Mouse (Mus musculus): Measurements from ENCODE around the gene Map3k6. TPM values are rescaled to one million over a fixed set of nuclear protein-coding genes. Genes with fewer than 3 reads are reported as not detected.

Map3k6 gene
- 8.1 and 8.3 TPM in 2 replicates for polyA plus RNA-seq (2012; ENCODE audit: insufficient read depth, insufficient read length, missing spikeins)

GRCm38 (mm10) chr4:133240490-133240921, at the start of gene Map3k6:
Gene Map3k6 (plus strand): TSS chr4:133240818.
- H3K4me1 ChIP-seq (ENCODE audit: control insufficient read depth, insufficient read depth, insufficient read length, low read length), result peaks cover 11% of the 10 kb centered on the region
- peak within 1 kb of the TSS; percentile 69 for H3K4me3 ChIP-seq (ENCODE audit: insufficient read depth, low read depth, low read length)
- H3K27ac ChIP-seq (replicated peaks; ENCODE audit: low read depth, low read length), result peak within 1 kb of the TSS; percentile 93

GRCm38 (mm10) chr4:133194482-133194881, 46.1 kb upstream of the Map3k6 start:
- H3K4me3 ChIP-seq (ENCODE audit: insufficient read depth, low read depth, low read length), result no peak overlapping the region
- no peak overlapping the region for H3K27ac ChIP-seq (replicated peaks; ENCODE audit: low read depth, low read length)
- peaks cover 4% of the 10 kb centered on the region; the same call in 1 of the 2 replicates for H3K4me1 ChIP-seq (ENCODE audit: control insufficient read depth, insufficient read depth, insufficient read length, low read length)

DNA sequence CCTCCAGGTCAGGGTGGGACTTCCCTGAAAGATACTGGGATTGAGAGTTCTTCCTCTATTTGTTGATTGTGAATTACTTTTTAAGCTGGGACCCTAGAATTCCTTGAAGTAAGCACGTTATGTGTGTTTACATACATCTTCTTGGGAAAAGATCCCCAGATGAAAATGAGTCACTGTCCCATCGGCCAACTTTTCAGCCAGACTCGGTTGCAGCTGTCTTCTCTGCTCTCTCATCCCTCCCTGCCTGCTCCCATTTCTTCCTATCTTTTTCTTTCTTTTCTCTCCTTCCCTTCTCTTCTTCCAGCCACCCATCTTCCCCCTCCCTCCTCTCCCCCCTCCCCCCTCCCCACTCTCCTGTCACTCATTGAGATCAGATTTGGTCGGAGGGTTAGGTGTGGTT, 45.6 kb upstream of the Map3k6 start:
- no peak overlapping the region for H3K4me3 ChIP-seq (ENCODE audit: insufficient read depth, low read depth, low read length)
- H3K27ac ChIP-seq (replicated peaks; ENCODE audit: low read depth, low read length), result no peak overlapping the region
- H3K4me1 ChIP-seq (ENCODE audit: control insufficient read depth, insufficient read depth, insufficient read length, low read length), result peaks cover 4% of the 10 kb centered on the region; the same call in 1 of the 2 replicates

DNA sequence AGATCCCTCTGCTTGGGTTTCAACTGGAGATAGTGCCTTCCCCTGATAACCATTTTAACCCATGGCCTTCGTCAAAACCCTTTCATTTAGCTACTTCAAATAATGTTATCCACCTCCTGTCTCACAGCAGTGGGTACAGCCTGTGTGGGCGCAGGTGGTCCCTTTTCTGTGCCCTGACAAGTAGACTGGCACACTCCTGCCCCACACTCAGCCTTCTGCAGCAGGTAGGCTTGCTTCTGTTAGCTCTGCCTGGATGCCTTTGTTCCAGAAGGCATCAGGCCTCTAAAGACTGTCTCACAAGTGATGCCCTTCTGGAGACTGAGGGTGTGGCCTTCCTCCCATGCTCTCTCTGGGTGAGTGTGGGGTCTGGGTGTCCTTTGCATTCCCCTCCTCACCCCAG, 44.5 kb upstream of the Map3k6 start:
- peaks cover 12% of the 10 kb centered on the region for H3K4me1 ChIP-seq (ENCODE audit: control insufficient read depth, insufficient read depth, insufficient read length, low read length)
- no peak overlapping the region for H3K27ac ChIP-seq (replicated peaks; ENCODE audit: low read depth, low read length)
- no peak overlapping the region for H3K4me3 ChIP-seq (ENCODE audit: insufficient read depth, low read depth, low read length)

GRCm38 (mm10) chr4:133196852-133197251, 43.8 kb upstream of the Map3k6 start:
- H3K4me1 ChIP-seq (ENCODE audit: control insufficient read depth, insufficient read depth, insufficient read length, low read length), result peaks cover 12% of the 10 kb centered on the region
- H3K27ac ChIP-seq (replicated peaks; ENCODE audit: low read depth, low read length), result no peak overlapping the region
- no peak overlapping the region for H3K4me3 ChIP-seq (ENCODE audit: insufficient read depth, low read depth, low read length)

DNA sequence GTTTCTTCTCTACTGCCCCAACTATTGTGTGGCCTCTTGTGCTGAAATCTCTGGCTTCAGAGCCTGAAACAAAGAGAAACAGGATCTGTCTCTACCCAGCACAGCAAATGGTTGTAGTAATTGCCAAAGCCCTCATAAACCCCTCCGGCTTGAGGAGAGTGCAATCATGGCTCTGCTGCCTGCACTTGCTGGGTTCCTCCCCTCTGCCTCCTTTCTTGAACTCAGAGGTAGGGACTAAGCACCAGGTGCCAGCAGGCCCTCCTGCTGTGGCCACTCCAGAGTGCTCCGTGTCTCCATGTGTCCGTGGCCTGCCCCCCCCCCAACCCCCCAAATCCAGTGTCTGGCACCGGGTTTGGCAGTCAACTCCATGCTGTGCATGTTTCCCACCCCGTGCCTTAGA, 43.3 kb upstream of the Map3k6 start:
- peaks cover 12% of the 10 kb centered on the region for H3K4me1 ChIP-seq (ENCODE audit: control insufficient read depth, insufficient read depth, insufficient read length, low read length)
- no peak overlapping the region for H3K4me3 ChIP-seq (ENCODE audit: insufficient read depth, low read depth, low read length)
- no peak overlapping the region for H3K27ac ChIP-seq (replicated peaks; ENCODE audit: low read depth, low read length)

DNA sequence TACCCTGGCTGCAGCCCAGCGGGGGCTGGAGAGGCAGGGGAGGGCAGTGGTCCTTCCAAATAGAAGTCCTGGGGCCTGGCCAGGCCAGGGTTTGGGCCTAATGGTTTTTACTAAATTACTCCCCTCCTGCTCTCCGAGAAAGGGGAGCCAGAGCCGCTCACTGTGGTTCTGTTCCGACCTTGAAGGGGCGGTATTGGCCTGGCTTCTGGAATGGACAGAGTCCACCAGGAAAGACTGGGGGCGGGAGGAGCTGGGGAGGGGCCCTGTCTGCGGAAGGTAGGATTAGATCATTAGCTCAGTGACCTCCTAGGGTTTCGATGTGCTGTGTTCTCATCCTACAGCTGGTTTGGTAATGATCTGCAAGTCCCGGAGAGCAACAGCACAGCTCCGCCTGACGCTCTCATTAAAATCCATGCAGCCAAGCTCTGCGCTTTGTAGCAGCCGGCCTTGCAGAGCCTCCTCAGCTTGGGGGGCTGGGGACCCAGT, 42.8 kb upstream of the Map3k6 start:
- Histone ChIP-seq H3K4me3 (ENCODE audit: insufficient read depth, low read depth, low read length) (no peak overlapping the region), H3K27ac (replicated peaks; ENCODE audit: low read depth, low read length) (no peak overlapping the region), H3K4me1 (ENCODE audit: control insufficient read depth, insufficient read depth, insufficient read length, low read length) (peaks cover 12% of the 10 kb centered on the region)

DNA sequence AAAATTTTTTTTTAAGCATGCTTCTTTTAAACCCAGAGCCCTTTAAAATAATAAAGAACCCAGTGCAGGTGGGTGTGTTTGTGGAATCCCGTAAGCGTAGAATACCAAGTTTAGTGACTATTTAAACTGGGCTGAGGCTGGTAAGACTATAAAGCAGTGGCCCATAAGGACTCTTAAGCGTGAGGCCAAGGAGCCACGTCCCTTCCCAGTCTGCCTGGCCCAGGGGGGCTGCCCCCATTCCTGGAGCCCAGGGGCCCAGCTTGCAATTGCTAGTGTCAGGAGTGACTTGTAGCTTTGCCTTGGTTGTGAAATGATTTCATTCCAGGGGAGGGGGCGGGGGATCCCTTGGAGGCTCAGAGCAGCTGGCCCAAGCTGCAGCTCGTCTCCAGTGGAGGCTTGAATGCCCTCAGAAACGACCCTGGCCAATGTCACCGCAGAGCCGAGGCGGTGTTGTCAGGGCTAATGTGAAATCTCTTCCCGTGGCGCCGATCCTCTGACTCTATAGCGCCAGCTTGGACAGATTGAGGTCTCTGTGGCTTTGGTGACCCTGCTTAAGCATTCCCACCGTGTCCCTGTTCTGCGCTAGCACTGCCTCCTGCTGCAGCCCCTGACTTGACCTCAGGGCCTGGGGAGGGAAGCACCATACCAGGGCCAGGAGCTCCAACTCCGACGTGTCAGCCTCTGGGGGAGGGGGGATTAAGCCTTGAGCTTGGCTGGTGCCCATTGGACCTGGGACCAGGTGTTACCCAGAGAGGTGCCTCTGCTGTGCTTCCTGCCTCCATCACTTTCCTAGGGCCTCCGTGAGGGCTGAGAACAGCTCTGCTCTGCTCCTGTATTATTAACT, 42.1 kb upstream of the Map3k6 start:
- no peak overlapping the region for H3K4me3 ChIP-seq (ENCODE audit: insufficient read depth, low read depth, low read length)
- H3K27ac ChIP-seq (replicated peaks; ENCODE audit: low read depth, low read length), result no peak overlapping the region
- H3K4me1 ChIP-seq (ENCODE audit: control insufficient read depth, insufficient read depth, insufficient read length, low read length), result peaks cover 12% of the 10 kb centered on the region

DNA sequence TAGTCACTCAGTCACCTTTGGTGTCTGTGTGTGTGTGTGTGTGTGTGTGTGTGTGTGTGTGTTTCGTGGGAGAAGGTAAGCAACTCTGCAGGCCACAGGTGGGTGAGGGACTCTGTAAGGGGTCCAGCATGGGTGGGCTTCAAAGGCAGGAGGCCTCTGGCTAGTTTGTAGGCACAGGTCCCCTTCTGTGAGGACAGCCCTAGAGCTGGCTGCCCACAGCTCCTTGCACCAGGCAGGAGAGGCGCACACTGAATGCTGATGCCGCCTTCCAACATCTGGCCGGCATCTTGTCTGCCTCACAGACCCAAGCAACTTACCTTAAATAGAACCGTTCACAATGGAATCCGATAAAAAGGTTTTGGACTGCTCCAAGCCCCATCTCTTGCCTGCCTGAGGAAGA, 40.9 kb upstream of the Map3k6 start:
- H3K4me3 ChIP-seq (ENCODE audit: insufficient read depth, low read depth, low read length), result no peak overlapping the region
- H3K4me1 ChIP-seq (ENCODE audit: control insufficient read depth, insufficient read depth, insufficient read length, low read length), result peaks cover 12% of the 10 kb centered on the region
- H3K27ac ChIP-seq (replicated peaks; ENCODE audit: low read depth, low read length), result no peak overlapping the region

DNA sequence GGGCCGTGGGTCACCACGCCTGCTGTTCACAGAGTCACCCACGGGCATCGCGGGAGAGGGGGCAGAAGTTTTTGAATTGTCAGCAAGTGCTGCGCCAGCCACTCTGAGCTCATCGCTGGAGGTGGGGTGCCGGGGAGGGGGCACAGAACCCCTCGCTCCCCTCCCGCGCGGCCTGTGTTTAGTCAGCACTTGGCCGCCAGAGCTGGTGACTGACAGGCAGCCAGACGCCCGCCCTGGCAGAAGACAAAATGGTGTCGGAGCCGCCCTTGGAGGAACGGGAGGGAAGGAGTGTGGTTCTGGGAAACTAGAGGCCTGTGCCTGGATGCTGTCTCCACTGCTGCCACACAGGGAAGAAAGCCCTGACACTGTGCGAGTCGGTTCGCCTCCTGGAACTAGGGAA, 40.3 kb upstream of the Map3k6 start:
- Histone ChIP-seq H3K27ac (replicated peaks; ENCODE audit: low read depth, low read length) (no peak overlapping the region), H3K4me1 (ENCODE audit: control insufficient read depth, insufficient read depth, insufficient read length, low read length) (peaks cover 12% of the 10 kb centered on the region), H3K4me3 (ENCODE audit: insufficient read depth, low read depth, low read length) (no peak overlapping the region)

DNA sequence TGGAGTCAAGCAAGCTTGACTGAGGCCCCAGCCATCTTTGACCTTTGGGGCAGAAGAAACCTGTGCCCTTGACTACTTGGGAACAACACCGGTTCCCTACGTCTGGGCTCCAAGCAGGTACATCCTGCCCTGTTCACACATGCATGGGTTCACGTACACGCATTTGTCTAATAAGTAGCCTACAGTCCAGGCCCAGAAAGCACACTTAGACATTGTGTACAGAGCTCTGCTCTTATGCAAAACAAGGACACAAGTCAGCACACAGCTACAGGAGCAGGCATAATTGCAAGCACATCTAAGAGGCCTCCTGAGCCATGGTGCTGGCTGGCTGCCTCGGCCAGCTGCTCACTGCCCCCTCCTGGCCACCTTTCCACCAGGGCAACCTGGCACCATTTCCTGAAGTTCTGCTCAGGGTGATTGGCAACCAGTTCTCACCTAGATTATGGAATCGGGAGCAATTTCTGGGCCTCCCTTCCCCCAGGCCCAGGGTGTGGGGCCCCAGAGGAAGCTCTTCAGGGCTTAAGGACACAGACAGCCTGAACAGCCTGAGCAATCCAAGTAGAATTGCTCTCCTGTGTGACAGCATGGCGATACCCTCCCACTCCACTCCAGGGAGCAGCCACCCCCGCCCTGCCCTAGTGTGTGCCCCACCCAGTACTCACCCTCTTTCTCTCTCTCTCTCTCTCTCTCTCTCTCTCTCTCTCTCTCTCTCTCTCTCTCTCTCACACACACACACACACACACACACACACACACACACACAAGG, 39.4 kb upstream of the Map3k6 start:
- no peak overlapping the region for H3K27ac ChIP-seq (replicated peaks; ENCODE audit: low read depth, low read length)
- H3K4me3 ChIP-seq (ENCODE audit: insufficient read depth, low read depth, low read length), result no peak overlapping the region
- peaks cover 12% of the 10 kb centered on the region for H3K4me1 ChIP-seq (ENCODE audit: control insufficient read depth, insufficient read depth, insufficient read length, low read length)

DNA sequence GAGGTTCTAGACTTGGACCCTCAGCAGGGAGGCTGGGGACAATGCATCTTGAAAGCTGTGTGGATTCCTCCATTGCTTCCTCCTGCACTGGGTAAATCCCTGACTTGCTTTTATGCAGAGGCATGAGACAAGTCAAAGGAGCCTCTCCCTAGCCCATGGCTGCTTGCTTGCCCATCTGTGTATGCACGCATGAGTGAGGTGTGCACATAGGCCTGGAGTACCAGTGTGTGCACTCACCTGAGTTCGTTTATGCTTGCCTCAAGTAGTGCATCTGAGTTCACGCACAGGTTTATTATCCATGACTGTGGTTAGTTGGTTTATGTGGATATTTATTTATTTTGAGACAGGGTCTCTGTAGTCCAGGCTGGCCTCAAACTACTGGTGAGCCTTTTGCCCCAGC, 38.4 kb upstream of the Map3k6 start:
- Histone ChIP-seq H3K4me3 (ENCODE audit: insufficient read depth, low read depth, low read length) (no peak overlapping the region), H3K27ac (replicated peaks; ENCODE audit: low read depth, low read length) (no peak overlapping the region), H3K4me1 (ENCODE audit: control insufficient read depth, insufficient read depth, insufficient read length, low read length) (peaks cover 12% of the 10 kb centered on the region)

GRCm38 (mm10) chr4:133203591-133203990, 37.0 kb upstream of the Map3k6 start:
- H3K4me1 ChIP-seq (ENCODE audit: control insufficient read depth, insufficient read depth, insufficient read length, low read length), result peaks cover 12% of the 10 kb centered on the region
- H3K27ac ChIP-seq (replicated peaks; ENCODE audit: low read depth, low read length), result no peak overlapping the region
- H3K4me3 ChIP-seq (ENCODE audit: insufficient read depth, low read depth, low read length), result no peak overlapping the region

GRCm38 (mm10) chr4:133204379-133204778, 36.2 kb upstream of the Map3k6 start:
- H3K27ac ChIP-seq (replicated peaks; ENCODE audit: low read depth, low read length), result no peak overlapping the region
- peaks cover 8% of the 10 kb centered on the region for H3K4me1 ChIP-seq (ENCODE audit: control insufficient read depth, insufficient read depth, insufficient read length, low read length)
- no peak overlapping the region for H3K4me3 ChIP-seq (ENCODE audit: insufficient read depth, low read depth, low read length)

- H3K4me3 ChIP-seq (ENCODE audit: insufficient read depth, low read depth, low read length), result no peak overlapping the region
- no peak overlapping the region for H3K27ac ChIP-seq (replicated peaks; ENCODE audit: low read depth, low read length)
- no peaks in the 10 kb centered on the region; the same call in 1 of the 2 replicates for H3K4me1 ChIP-seq (ENCODE audit: control insufficient read depth, insufficient read depth, insufficient read length, low read length)
Measured at GRCm38 (mm10) chr4:133209366-133209765, 31.3 kb upstream of the Map3k6 start.
